Mouse (Mus musculus) cerebellum, postnatal 10 days (tissue): ENCODE measurements around the gene Lcmt1.

Experiments
- DNase-seq, 2 experiments: peaks; one replicate each; pipeline ENCODE4 v3.0.0; 2021; ENCODE audit warnings: mixed read lengths in 2 of 2

The Lcmt1 gene

DNA sequence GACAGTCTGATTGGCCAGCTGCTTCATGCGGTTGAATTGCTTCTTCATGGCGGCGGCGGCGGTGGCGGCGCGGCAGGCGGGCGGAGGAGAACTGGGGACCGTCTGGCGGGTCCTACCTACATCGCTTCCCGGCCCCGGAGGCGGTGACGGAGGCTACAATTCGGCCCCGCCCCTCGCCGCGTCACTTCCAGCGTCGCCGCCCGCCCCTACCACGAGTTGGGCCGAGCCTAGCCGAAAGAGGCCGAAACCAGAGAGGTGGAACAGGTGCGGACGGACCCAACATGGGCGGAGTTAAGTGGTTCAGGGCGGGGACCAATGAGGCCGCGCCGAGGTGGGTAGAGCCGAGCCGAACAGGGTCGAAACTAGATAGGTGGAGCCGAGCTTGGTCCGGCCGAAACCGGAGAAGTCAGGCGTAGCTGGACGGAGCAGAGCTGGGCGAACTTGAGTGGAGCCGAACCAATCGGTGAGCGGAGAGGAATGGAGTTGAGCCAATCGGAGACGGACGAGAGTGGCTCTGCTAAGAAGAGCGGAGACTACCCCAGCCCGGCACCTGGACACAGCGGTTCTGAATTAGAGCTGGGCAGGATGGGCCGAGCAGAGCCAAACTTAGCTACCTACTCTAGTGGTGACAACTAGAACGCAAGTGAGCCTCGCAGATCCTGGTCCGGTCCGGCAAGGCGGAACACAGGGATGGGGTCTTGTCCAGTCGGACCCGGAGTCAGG lies at the start of gene Lcmt1, which contains the start of gene Arhgap17:
Gene Lcmt1 (plus strand): TSS at position 26 of the 723 bp plus-strand sequence.
Gene Arhgap17 (minus strand): TSS at position 157 of the 723 bp plus-strand sequence.
- peak; percentile 99 for DNase-seq

DNA sequence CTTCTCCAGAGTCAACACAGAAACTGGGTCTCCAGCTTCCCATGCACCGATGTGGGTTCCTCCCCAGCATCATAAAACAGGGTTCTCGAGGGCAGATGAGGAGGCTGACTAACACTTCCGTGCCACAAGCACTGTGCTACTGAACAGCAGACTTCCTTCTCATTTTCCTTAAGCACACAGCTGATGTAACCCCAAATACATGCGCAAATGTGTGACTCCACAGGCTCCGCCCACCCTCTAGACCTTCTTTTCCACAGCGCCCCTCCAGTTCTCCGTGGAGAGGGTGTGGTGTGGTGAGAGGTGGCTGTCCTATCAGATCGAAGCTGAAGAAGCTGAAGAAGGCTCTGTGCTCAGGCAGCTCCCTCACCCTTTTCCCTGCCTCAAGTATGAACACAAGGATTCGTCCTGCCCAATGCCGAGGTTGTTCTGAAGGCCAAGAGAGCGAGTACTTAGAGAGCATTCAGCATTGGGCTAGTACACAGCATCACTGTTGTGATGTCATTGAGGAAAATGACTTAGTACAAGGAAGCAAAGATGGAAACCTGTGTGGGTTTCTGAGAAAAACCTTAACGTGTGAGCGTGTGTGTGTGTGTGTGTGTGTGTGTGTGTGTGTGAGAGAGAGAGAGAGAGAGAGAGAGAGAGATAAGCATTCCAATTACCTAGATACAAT lies 47.0 kb upstream of the Lcmt1 start:
- DNase-seq: no peak

DNA sequence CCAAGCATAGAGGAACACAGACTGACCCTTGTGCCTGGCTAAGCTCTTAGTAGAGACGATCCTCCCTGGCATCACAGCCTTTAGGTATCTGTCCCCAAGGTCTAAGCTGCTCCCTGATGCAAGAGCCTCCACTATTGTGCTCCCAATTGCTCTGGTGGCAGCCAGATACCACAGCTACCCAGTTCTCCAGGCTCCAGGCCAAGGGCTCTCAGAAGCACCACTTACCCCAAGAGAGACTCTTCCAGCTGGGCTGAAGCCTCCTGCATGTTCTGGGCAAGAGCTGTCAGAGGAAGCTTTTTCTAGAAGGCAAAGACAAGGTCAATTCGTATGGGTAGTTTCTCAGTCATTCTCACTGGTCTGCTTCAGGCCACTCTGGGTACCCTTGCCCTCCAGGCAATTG lies 46.2 kb upstream of the Lcmt1 start:
- DNase-seq: no peak

DNA sequence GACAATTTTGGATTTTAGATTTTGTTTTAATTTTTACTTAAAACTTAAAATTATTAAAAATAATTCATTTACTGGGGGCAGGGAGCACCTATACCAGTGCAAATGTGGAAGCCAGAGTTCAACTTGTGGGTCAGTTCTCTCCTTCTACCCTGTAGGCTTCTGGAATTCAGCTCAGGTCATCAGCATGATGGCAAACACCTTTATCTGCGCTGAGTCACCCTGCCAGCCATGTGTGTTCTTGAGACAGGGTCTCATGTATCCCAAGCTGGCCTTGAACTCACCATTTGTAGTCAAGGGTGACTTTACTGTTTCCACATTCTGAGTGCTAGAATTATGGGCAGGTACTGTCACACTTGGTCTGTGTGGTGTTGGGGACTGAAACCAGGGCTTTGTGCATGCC lies 45.5 kb upstream of the Lcmt1 start:
- no peak for DNase-seq

DNA sequence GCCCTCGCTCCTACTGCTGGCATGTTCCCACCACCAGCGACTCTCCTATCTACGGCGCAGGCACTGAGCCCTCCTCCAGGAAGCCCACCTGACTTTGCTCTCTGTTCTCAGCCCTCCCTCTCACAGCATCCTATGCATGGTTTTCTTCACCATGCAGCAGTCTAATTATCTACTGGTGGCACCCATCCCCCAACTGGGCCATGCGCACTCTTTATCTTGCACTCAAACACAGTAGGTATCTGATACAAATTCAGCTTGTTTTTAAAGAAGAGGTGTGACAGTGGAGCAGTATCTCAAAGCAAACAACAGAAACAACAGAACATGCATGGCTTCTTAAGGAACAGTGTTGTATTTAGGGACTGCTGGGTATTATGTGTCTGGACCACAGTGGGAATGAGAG lies 43.5 kb upstream of the Lcmt1 start:
- no peak for DNase-seq

DNA sequence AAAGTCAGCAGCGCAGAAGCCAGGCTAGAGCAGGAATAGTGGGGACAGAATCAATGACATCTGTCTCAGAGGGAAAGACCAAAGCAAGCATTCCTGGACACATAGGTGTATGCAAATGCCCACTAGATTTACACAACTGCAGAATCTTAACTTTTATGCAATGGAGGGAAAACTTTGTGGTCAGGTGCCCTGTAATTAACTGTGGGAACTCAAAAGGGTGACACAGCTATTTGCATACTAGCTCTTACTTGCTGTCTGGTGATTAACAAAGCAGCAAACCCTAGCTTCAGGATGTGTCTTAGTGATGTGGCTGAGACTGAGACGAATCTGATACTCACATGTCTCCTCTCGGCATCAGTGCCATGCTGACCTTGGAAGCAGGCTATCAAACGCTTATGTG lies 42.7 kb upstream of the Lcmt1 start:
- DNase-seq: no peak

DNA sequence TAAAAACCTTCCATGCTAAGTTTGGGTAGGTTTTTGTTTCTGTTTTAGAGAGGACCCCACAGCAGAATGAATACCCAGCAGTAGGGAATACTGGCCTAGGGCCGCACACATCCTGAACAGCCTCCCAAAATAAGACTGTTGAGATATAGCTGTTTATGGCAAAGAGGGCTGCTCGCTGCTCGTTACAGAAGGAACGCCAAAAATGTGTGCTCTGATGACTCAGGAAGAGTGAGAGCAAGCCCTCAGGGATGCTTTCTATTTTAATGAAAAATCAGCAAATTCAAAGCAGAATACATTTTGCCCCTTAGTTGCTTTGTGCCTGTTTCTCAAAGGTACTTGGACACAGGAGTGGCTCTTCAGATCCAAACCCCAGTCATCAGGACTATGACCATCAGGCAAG lies 41.7 kb upstream of the Lcmt1 start:
- no peak for DNase-seq

DNA sequence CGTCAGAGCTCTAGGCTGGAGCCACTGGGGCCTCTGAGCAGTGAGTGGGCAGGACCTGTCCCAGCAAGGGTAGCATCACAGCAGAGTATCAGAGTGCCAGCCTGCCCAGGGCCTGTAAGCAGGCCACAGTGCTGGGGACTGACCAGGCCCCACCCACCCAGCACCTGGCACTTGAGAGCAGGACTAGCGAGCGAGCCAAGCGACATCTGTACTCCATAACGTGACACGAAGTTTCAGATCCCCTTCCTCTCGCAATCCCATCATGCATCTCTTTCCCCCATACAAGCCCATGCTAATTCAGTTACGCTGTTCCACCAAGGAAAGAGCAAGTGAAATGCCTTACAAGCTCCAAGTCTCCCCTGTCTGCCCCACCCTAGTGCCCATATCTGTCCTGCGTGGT lies 39.1 kb upstream of the Lcmt1 start:
- no peak for DNase-seq

DNA sequence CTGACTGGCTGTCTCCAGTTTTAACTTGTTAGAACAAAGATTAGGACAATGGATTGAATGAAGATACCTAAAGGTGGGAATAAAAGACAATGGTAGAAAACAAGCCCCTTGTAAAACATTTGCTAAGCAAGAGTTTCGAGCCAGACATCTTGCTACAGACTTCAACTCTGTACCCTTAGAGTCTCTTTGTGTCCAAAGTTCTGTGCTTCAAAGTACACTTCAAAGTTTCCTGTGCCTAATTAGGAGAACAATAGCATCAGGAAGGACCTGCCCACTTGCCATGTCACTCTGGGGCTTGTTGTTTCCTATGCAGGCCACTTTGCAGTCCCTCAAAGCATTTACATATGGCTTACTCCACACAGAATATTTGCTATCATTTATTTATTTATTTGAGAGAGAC lies 33.3 kb upstream of the Lcmt1 start:
- no peak for DNase-seq

DNA sequence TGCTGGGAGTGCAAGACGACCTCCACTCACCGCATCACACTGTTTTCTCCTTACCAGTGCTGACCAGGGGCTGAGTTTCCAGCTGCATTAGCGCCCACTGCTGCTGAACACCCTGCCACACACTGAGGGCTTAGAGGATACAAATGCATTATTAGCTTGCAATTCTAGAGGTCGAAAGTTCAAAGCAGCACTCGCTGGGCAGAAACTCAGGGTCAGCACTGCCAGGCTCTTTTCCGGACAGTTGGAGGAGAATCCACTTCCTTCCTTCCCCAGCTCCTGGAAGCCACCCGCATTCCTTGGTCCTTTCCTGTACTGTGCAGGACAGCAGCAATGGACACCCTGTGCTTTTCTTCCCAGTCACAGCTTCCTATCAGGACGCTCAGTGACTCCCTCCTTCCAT lies 31.2 kb upstream of the Lcmt1 start:
- no peak for DNase-seq

DNA sequence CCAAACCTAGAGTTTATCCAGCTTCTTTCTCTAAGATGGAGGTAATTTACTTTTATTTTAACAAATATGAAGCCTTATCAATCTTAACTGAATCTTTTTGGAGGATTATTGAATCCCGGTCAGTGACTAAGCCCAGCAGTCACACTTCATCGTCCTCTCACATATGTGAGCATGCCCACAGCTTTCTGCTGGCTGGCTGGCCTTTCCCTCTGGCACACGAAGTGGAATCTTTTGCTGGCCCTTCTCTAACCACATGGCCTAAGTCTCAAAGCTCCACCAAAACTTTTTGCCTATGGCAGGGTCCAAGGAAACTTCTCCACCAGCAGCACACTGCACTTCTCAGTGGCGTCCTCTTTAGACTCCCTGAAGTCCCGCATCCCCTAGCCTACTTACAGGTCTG lies 27.7 kb upstream of the Lcmt1 start:
- DNase-seq: no peak

DNA sequence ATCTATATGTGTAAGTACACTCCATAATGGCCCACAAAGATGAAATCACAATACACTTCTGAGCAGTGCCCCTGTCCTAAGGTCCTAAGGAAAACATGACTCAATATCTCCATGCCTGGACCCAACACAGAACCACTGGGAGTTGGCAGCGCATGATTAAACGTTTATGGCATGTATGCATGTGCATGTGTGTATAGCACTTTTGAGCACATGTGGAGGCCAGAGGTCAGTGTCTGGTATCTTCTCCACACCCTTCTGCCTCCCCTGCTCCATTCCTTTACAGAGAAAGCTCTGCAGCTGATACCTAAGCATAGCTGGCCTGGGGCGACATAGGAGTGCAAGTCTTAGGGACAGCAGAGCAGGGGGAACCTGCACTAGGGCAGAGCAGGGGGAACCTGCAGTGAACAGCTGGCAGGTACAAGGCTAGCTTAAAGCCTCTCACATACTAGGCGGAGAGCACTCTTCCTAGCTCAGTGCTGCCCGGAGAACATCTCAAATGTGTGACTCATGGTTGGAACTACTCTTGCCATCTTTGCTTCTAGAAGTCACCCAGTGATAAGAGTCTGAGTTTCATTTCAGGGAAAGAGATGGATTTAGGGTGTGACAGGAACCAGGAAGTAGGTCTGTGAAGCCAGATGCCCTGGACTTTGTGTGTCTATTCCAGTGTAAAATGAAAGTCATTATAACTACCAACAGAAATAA lies 25.4 kb upstream of the Lcmt1 start:
- DNase-seq: no peak

DNA sequence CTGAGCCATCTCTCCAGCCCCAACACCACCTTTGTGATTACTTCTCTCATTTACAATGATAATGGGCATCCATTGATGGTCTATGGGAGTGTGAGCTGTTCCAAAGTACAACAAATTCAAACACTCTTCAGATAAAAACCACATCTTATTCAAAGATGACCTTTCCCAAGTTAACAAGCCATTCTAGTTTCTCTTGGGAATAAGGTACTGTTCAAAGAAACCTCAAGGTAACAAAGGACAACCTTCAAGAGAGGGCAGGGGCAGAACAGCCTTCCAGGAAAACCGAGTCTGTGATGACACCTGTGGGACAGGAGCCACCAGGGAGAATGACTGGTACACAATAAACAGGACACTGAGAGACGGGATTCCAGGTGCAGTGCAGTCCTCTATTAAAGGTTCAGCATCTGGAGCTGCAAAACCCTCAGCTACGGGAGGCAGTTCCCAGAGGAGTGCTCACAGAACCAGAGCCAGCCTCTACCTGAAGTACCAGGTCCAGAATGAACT lies 24.5 kb upstream of the Lcmt1 start:
- DNase-seq: no peak

DNA sequence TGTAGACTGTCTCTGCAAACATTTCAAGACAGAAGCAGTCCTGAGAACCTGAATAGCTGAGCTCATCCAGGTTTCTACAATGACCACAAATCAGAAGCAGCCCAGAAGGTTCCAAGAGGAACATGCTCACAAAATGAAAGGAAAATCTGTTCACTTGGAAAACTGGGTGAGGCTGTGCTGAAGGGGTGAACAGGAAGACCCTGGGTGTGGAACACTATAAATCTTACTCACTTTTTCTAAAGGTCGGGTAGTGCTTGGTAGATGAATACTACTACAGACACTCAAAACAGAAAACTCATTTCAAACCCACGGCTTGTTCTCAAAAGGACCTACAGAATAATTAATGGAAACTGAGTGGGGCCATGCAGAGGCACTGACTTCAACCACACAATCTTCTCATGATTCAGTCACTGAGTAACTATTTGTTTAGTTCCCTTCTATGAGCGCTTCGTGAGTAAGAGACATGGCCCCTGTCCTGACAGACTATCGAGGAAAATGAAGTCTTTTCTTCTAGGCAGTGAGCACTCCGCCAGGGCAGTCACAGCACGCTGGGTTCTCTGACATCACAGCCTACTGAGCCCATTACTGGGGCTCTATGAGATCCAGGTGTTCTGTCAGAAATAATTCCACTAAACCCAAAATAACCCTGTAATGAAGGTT lies 22.8 kb upstream of the Lcmt1 start:
- no peak for DNase-seq

DNA sequence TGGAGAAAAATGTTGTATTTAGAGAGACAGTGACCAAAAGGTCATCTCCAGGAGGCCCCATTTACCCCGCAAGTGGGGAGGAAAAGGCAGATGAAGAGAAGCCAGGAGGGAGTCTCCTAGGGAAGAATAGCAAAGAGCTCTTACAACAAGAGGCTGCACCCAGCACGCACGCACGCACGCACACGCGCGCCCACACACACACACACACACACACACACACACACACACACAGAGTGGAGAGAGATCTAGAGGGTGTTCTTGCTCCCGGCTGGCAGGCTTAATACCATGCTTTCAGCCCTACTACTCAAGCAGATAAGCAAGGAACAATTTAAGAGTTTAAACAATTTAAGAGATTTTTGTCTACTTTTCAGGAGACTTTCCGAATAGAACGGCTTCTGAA lies 19.8 kb upstream of the Lcmt1 start:
- DNase-seq: no peak

DNA sequence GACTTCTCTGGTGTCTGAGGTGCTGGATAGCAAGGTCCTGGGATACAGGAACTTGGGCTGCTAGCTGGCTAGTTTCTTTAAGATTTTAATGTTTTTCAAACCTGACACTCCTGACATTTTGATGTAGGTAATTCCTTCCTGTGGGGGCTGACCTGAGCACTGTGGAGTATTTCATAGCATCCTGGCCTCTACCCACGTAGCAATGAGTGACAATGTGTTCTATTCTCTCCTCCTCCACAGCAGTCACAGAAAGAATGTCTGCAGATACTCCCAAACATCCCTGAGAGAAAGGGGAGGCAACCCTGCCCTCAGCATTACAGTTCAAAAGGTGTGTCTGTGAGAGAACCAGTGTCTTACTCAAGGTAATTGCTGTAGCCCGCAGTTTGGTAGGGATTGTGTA lies 19.3 kb upstream of the Lcmt1 start:
- no peak for DNase-seq

DNA sequence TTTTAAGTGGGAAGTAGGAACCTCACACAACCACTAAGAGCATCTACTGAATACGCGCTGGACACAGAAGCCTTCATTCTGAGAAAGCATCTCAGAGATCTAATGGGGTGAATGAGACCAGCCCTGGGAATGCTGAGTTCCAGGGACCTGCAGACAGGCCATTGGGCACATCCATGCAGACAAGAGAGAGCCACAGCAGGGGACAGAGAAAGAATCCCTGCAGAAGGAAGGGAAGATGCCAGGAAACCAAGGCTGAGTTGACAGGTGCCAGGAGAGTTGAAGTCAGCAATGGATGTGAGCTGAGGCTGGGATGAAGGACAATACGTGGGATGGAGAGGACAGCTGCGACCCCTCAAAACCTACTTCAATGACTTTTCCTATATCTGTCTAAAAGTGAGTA lies 16.5 kb upstream of the Lcmt1 start:
- no peak for DNase-seq

DNA sequence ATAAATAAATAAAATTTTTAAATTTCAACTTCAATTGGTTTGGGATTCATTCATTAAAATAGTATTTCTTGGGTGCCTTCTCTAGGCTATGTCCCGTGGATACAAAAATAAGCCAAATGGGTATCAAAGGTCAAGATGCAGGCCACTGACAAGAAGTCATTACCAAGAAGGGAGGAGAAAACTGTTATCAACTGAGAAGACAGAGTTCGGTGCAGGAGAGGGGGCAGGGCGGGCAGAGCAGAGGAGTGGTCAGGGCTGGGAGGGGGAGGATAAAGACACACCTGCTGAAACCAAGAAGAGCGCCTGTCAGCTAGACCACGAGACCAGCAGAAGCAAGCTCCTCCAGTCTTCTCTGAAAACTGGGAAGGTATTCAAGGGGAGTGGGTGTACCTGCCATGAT lies 15.7 kb upstream of the Lcmt1 start:
- DNase-seq: no peak

DNA sequence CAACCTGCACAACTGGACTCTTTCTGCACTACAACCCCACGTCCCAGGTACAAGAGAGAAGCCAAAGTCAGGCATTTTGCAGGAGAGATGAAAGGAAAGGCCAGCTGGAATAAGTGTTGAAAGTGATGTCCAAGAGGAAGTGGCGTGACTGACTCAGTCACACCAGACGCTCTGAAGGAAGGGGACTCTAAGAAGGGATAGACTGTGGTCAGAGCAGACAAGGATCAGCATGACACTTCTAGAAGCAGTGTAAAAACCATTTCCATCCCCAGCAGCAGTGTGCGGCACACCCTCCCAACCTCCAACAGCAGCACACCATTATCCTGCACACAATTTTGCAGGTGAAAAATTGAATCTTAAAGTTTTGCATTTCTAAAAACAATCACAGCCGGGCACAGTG lies 15.2 kb upstream of the Lcmt1 start:
- DNase-seq: no peak

DNA sequence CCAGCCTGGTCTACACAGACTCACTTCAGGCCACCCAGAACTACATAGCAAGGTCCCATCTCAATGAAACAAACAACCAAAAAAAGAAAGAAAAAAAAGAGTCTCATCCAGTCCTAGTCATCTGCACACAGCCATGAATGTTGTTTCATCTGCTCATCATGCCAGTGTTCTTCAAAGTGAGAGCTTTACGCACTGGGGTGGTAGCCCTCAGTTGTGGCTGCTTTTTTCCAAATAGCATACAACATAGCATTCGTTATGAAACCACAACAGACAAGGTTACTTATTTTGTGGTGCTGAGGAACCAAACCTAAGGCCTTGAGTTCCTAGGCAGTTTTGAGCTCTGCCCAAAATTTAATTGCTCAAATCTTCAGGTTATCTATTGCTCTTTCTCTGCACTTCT lies 14.7 kb upstream of the Lcmt1 start:
- no peak for DNase-seq

DNA sequence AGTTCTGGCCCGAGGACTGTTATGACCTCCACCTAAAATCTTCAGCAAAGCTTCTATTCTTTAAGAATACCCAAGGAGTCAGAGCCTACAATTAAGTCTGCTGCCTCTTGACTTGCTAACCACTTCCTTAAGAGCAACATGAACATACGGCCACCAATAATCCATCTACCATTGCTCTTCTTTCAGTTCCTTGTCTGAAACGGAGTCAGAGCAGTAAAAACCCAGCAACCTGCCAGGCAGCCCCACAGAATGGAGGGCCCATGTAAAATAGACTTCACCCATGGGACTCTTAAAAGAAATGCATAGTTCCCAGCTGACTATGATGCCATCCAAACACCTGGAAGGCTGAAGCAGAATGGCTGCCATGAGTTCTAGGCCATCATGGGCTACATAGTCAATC lies 13.4 kb upstream of the Lcmt1 start:
- no peak for DNase-seq

DNA sequence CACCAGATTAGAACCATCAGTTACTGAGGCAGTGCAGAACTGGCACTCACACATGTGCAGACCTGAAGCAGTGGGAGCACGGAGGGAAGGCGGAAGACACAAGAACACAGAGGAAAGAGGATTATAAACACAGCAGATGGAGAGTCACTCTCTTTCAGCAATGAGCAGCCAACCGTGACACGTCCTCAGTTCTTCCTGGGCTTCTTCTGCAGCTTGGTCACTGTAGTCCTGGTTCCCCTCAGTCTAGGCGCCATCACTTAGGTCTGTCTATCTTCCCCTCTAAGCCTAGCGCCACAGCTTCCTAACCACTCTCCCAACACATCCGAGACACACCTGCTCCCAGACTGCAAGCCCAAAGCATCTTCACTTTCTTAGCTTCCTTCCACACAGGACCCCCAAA lies 10.5 kb upstream of the Lcmt1 start:
- DNase-seq: peak; percentile 78 to 83

DNA sequence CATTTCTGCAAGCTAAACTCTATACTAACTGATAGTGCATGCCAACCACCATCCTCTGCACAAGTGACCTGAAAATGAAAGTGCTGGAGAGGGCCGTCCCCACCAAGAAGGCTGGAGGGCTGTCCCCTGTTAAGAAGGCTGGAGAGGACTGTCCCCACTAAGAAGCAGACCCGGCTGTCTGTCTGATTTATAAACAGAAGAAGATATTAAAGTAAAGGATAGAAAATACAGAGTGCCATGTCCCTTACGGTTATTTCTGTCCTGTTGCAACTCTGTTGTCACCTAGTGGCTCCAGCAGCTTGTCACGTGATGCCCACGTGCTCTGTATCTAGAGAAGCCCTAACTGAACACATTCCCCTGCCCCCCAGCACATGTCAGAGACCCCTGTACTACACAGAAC lies 9.4 kb upstream of the Lcmt1 start:
- DNase-seq: no peak
